Mouse (Mus musculus): Measurements from ENCODE around the gene Lactbl1.

DNA sequence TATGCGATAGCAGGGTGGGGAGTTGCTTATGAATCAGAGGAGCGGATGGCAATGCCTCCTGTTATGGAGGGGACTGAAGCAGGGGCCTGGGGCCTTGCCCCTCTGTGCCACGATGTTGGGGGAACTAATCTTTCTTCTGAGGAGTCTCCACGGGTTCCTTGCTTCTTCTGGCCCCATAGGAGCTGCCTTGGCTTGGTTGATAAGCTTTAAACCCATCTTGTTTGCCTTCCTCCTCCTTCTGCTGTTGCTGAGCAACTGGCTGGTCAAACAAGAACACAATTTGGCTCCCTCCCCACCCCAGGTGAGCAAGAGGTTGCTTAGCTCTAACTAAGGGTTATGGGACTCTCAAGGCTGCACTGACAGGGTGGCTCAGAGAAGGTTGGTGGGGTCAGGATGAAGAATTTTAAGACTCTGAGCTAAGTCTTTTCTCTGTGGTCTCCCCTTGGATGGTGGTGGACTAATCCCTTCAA lies 12.0 kb upstream of the Lactbl1 start, which contains the start of gene Tex46:
- TF ChIP-seq CTCF (IDR thresholded peaks at IDR 0.05) (no peak), POLR2A (IDR thresholded peaks at IDR 0.05; ENCODE audit: insufficient read depth, low read depth, low read length) (no peak)
